Mouse (Mus musculus): ENCODE results near the gene Galk1. TPM values are rescaled to one million over a fixed set of nuclear protein-coding genes. Genes with fewer than 3 reads are reported as not detected.

Gene Galk1
- 215 and 229 TPM in 2 replicates for polyA plus RNA-seq (2015; fragmentation: Nextera tagmentation; extraction: Ambion mirVana)

DNA sequence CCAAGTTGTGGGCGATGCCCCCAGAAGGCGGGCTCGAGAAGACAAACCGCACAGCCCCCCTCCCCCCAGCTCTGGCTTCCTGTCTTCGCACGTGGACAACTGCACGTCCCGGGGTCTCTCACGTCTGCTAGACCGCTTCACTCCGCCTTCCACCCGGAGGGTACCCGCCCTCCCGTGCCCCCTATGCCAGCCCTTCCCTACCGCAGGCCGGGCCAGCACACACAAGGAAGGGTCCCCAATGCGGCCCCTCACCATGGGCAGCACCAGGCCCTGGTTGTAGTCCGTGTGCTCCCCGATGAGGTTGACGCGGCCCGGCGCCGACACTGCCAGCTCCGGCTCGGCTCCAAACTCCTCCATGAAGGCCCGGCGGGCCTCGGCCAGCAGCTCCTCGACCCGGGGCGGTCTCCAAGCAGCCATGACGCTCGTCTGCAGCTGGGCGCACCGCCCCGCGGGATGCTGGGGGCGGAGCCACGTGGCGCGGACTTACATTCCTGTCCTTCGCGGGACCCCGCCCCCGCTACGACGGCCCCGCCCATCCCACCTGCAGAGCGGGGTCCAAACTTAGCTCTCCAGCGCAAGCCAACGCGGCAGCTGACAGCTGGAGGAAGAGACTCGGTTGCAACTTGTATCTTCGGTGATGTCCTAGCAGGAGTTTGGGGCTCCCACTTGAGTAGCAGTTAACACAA, at the start of gene Galk1:
TSS of gene Galk1 (minus strand) at position 458 of the 686 bp plus-strand sequence.
- under 1% methylated on average over 55 of the region's 55 CpGs for WGBS
- Histone ChIP-seq H3K4me2 (peak within 1 kb of the TSS; percentile 87), H3K4me1 (peaks cover 18% of the 10 kb centered on the region), H3K36me3 (peaks cover 23% of the 10 kb centered on the region), H3K9ac (peak within 1 kb of the TSS; percentile 88), H3K4me3 (peak within 1 kb of the TSS; percentile 78), H3K27me3 (no peaks in the 10 kb centered on the region), H3K27ac (peak within 1 kb of the TSS; percentile 99), H3K9me3 (no peaks in the 10 kb centered on the region)
- peak; percentile 93 for ATAC-seq (ENCODE audit: borderline replicate concordance, extremely low read depth, low FRiP score, low TSS enrichment)

DNA sequence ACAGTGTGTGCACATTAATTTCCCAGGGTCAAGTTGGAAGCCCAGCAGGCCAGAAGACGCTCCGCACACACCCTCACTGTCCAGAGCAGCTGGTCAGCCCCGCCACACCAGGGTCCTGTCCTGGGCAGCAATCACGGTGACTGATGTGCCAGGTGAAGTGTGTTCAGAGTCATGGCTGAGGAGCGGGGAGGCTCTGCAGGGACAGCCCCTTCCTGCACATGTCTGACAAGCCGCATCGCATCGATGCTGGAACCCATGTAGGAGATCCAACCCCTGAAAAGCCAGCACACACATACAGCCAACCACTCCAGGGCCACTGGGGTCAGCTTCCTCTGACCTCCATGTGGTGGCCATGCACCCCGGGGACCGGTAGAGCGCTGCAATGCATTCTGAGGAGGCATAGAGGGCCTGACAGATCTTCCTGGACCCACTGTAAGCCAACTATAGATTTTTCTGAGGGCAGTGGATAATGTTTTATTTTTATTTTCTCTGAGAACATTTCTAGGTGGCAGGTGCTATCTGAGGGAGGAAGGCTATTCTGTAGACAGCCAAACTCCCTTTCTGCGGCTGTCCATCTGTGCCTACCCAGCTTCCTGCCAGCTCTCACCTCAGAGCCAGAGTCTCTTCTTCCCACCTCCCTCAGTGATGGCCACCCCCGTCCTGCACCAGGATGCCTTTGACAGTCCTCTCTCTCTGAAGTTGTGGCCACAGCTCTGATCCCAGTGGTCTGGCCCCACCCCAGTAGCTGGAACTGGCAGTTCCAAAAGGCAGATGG, 49.3 kb upstream of the Galk1 start:
- H3K27ac ChIP-seq = no peak overlapping the region
- H3K27me3 ChIP-seq = no peaks in the 10 kb centered on the region
- WGBS = 82% methylated on average over 13 of the region's 13 CpGs
- no peak for ATAC-seq (ENCODE audit: borderline replicate concordance, extremely low read depth, low FRiP score, low TSS enrichment)
- peaks cover 49% of the 10 kb centered on the region for H3K36me3 ChIP-seq
- no peaks in the 10 kb centered on the region for H3K4me1 ChIP-seq
- no peak overlapping the region for H3K4me3 ChIP-seq
- H3K9me3 ChIP-seq = no peaks in the 10 kb centered on the region
- no peak overlapping the region for H3K9ac ChIP-seq
- no peak overlapping the region for H3K4me2 ChIP-seq

DNA sequence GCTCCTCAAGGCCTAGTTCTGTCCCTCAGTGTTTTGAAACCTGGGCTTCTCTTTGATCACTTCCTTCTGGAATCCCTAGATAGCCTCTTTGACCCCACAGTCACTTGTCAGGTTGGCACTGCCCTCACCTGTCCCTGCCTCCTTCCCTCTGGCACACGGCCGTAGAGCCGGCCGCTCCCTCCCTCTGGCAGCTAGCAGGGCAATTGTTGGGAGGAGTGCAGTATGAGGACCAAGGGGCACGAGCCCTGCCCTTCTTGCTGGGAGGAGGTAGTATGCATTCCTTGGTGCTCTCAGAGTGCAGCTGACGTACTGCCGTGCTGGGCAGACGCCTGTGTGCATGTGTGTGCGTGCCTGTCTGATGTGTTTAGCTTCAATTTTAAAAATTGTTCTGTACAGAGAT, 48.1 kb upstream of the Galk1 start:
- ATAC-seq (ENCODE audit: borderline replicate concordance, extremely low read depth, low FRiP score, low TSS enrichment) = 0 out of 2 replicates have a peak, but pooled peaks have one; percentile 24
- H3K27ac ChIP-seq = peak overlapping the region; percentile 55
- WGBS = 68% methylated on average over 9 of the region's 9 CpGs
- no peak overlapping the region for H3K9ac ChIP-seq
- H3K36me3 ChIP-seq = peaks cover 60% of the 10 kb centered on the region
- no peaks in the 10 kb centered on the region for H3K27me3 ChIP-seq
- H3K4me3 ChIP-seq = no peak overlapping the region
- no peak overlapping the region for H3K4me2 ChIP-seq
- no peaks in the 10 kb centered on the region for H3K9me3 ChIP-seq
- H3K4me1 ChIP-seq = no peaks in the 10 kb centered on the region

GRCm38 (mm10) chr11:116059691-116060025, 47.1 kb upstream of the Galk1 start:
- no peak overlapping the region for H3K27ac ChIP-seq
- H3K4me1 ChIP-seq = no peaks in the 10 kb centered on the region
- 88% methylated on average over 11 of the region's 11 CpGs for WGBS
- no peak for ATAC-seq (ENCODE audit: borderline replicate concordance, extremely low read depth, low FRiP score, low TSS enrichment)
- H3K9me3 ChIP-seq = no peaks in the 10 kb centered on the region
- no peak overlapping the region for H3K9ac ChIP-seq
- H3K36me3 ChIP-seq = peaks cover 69% of the 10 kb centered on the region
- H3K4me3 ChIP-seq = no peak overlapping the region
- no peaks in the 10 kb centered on the region for H3K27me3 ChIP-seq
- H3K4me2 ChIP-seq = no peak overlapping the region

- ATAC-seq (ENCODE audit: borderline replicate concordance, extremely low read depth, low FRiP score, low TSS enrichment) = no peak
- Histone ChIP-seq H3K27me3 (no peaks in the 10 kb centered on the region), H3K36me3 (peaks cover 75% of the 10 kb centered on the region), H3K4me3 (no peak overlapping the region), H3K4me1 (no peaks in the 10 kb centered on the region), H3K9ac (no peak overlapping the region), H3K27ac (no peak overlapping the region), H3K4me2 (no peak overlapping the region), H3K9me3 (no peaks in the 10 kb centered on the region)
- 89% methylated on average over 17 of the region's 17 CpGs for WGBS
These were observed 46.6 kb upstream of the Galk1 start for GRCm38 (mm10) chr11:116058868-116059690.

- Histone ChIP-seq H3K4me1 (no peaks in the 10 kb centered on the region), H3K9me3 (no peaks in the 10 kb centered on the region), H3K27ac (no peak overlapping the region), H3K27me3 (no peaks in the 10 kb centered on the region), H3K4me3 (no peak overlapping the region), H3K9ac (no peak overlapping the region), H3K4me2 (no peak overlapping the region), H3K36me3 (peaks cover 83% of the 10 kb centered on the region)
- WGBS = 69% methylated on average over 12 of the region's 12 CpGs
- ATAC-seq (ENCODE audit: borderline replicate concordance, extremely low read depth, low FRiP score, low TSS enrichment) = no peak
These were observed 45.6 kb upstream of the Galk1 start for GRCm38 (mm10) chr11:116058022-116058614.

- Histone ChIP-seq H3K27ac (no peak overlapping the region), H3K36me3 (peaks cover 90% of the 10 kb centered on the region), H3K9me3 (no peaks in the 10 kb centered on the region), H3K27me3 (no peaks in the 10 kb centered on the region), H3K4me2 (no peak overlapping the region), H3K9ac (no peak overlapping the region), H3K4me3 (no peak overlapping the region), H3K4me1 (no peaks in the 10 kb centered on the region)
- WGBS = 69% methylated on average over 4 of the region's 4 CpGs
- no peak for ATAC-seq (ENCODE audit: borderline replicate concordance, extremely low read depth, low FRiP score, low TSS enrichment)
These were observed 44.8 kb upstream of the Galk1 start for GRCm38 (mm10) chr11:116057237-116057881.

DNA sequence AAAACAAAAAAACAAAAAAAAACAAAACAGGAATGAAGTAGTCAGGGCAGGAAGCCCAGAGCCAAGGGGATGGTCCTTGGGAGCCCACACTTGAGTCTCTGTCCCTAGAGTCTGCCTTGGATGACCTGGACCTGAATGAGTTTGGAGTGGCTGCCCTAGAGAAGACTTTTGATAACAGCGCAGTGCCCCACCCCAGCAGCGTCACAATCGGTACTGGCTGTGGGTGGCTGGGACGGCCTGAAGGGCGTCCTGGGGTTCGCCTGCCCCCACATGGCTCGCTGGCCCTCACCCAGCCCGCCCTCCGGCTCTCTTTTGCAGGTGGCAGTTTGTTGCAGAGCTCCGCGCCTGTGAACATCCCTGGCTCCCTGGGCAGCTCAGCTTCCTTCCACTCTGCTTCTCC, 43.4 kb upstream of the Galk1 start:
- no peak overlapping the region for H3K9ac ChIP-seq
- no peak for ATAC-seq (ENCODE audit: borderline replicate concordance, extremely low read depth, low FRiP score, low TSS enrichment)
- H3K4me3 ChIP-seq = no peak overlapping the region
- 89% methylated on average over 11 of the region's 11 CpGs for WGBS
- peaks cover 96% of the 10 kb centered on the region for H3K36me3 ChIP-seq
- no peak overlapping the region for H3K27ac ChIP-seq
- H3K27me3 ChIP-seq = no peaks in the 10 kb centered on the region
- H3K4me2 ChIP-seq = no peak overlapping the region
- no peaks in the 10 kb centered on the region for H3K9me3 ChIP-seq
- H3K4me1 ChIP-seq = no peaks in the 10 kb centered on the region

DNA sequence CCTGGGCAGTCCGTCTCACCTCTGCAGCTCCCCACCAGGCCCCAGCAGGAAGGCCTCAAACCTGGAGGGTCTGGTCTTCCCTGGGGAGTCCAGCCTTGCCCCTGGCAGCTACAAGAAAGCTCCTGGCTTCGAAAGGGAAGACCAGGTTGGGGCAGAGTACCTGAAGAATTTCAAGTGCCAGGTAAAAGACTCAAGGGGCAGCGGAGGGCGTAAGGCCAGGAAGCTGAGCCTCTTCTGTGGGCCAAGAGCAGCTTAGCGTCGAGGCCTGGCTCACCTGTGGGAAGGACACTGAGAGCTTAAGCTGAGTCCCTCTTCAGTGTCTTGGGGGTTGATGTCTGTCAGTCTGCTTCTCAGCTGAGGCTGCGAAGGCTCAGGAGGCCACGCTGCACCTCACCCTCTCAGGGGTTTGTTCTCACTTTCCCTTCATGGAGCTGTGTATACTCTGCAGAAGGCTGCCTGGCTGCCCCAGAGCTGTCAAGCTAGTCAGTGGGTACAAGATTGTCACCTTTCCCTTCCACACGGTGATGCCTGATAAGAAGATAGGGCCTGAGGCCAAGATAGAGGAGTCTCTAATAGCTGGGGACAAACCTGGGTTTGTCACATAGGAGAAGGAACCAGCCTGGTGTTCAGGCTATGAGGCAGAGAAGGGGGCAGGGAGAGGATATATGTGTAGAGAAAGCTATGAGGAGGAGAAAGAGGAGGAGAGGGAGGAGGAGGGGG, 41.2 kb upstream of the Galk1 start:
- Histone ChIP-seq H3K36me3 (peaks cover 97% of the 10 kb centered on the region), H3K4me2 (no peak overlapping the region), H3K9ac (no peak overlapping the region), H3K27me3 (no peaks in the 10 kb centered on the region), H3K27ac (no peak overlapping the region; the same call in 1 of the 2 replicates), H3K4me1 (no peaks in the 10 kb centered on the region), H3K9me3 (no peaks in the 10 kb centered on the region), H3K4me3 (no peak overlapping the region)
- no peak for ATAC-seq (ENCODE audit: borderline replicate concordance, extremely low read depth, low FRiP score, low TSS enrichment)
- 71% methylated on average over 9 of the region's 9 CpGs for WGBS

GRCm38 (mm10) chr11:116050196-116050595, 37.7 kb upstream of the Galk1 start:
- no peak overlapping the region for H3K9ac ChIP-seq
- WGBS = 73% methylated on average over 4 of the region's 4 CpGs

GRCm38 (mm10) chr11:116049610-116050009, 37.1 kb upstream of the Galk1 start:
- WGBS = 67% methylated on average over 2 of the region's 2 CpGs
- no peaks in the 10 kb centered on the region for H3K27me3 ChIP-seq
- no peak for ATAC-seq (ENCODE audit: borderline replicate concordance, extremely low read depth, low FRiP score, low TSS enrichment)

More at GRCm38 (mm10) chr11:116050196-116050595, 37.7 kb upstream of the Galk1 start:
- Histone ChIP-seq H3K27ac (no peak overlapping the region), H3K4me2 (no peak overlapping the region), H3K4me1 (no peaks in the 10 kb centered on the region), H3K9me3 (no peaks in the 10 kb centered on the region), H3K27me3 (no peaks in the 10 kb centered on the region), H3K36me3 (peaks cover 96% of the 10 kb centered on the region), H3K4me3 (no peak overlapping the region)
- no peak for ATAC-seq (ENCODE audit: borderline replicate concordance, extremely low read depth, low FRiP score, low TSS enrichment)

More at GRCm38 (mm10) chr11:116049610-116050009, 37.1 kb upstream of the Galk1 start:
- H3K4me2 ChIP-seq = no peak overlapping the region
- no peak overlapping the region for H3K27ac ChIP-seq
- no peak overlapping the region for H3K4me3 ChIP-seq
- no peaks in the 10 kb centered on the region for H3K4me1 ChIP-seq
- no peaks in the 10 kb centered on the region for H3K9me3 ChIP-seq
- H3K9ac ChIP-seq = no peak overlapping the region
- H3K36me3 ChIP-seq = peaks cover 96% of the 10 kb centered on the region

All from lung, embryonic 15.5 days (tissue).